Mouse (Mus musculus): ENCODE data around the gene Naxd.
A peak's percentile ranks its signal among the peaks of the same experiment; 100 is the strongest.
"Not testable (repeated sequence)": the region's sequence is repeated elsewhere in the genome, so short reads cannot be mapped to it uniquely, and the experiment has no call there.

Gene Naxd

GRCm38 (mm10) chr8:11517366-11518055 is 20.2 kb downstream of the Naxd start:
- peak; percentile 82 for DNase-seq

- DNase-seq, result peak; percentile 78 to 89
These were observed 20.7 kb downstream of the Naxd start for GRCm38 (mm10) chr8:11518056-11518396.

GRCm38 (mm10) chr8:11518676-11519075 is 21.4 kb downstream of the Naxd start:
- DNase-seq, result peak; percentile 69 to 77

- no peak for DNase-seq
These were observed 26.0 kb downstream of the Naxd start for GRCm38 (mm10) chr8:11523331-11523730.

DNA sequence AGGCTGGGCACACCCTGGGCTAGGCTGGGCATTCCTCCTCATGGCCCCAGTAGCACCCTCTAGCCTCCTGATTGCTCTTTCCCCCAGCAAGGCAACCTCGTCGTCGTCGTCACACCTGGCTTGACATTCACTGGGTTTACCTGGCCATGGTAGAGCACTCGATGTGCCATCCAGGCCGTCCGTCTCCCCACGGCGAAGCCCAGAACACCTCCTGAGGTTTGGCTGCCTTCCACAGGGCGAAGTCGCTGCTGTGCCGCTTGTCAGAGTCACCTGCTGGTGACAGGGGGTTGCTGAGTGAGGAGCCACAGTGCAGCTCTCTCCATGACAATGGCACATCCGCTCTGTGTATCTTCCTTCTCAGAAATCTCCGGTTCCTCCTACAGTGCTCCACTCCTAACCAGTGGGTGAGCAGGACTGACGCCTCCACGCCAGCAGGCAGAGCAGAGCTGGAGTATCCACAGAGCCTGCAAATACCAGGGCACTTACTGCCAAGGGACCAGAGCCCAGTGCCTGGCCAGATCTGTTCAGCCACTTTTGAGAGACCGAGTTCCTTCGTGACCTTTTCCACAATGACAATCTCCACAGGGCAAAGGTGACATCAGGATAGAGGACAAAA is 33.0 kb downstream of the Naxd start:
- DNase-seq, result no peak

- no peak for DNase-seq
These were observed 33.5 kb downstream of the Naxd start for GRCm38 (mm10) chr8:11530849-11531248.

GRCm38 (mm10) chr8:11534494-11534893 is 37.2 kb downstream of the Naxd start:
- no peak for DNase-seq

DNA sequence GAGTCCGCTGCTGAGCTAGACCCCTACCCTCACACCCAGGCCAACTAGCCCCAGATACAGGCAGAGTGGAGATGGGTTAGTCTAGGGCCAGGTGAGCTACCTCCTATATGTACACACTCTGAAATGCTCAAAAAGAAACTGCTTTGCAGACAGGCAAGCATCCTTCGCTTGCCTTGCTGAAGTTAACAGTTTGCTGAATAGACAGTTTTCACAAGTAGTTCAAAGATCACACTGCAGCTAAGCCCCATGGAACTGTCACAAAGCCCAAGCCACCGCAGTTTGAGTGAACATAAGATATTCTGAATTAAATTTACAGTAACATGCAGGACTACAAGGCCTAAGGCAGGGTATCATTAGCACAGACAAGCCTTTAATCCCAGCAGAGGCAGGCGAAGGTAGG is 41.7 kb downstream of the Naxd start:
- DNase-seq, result no peak

DNA sequence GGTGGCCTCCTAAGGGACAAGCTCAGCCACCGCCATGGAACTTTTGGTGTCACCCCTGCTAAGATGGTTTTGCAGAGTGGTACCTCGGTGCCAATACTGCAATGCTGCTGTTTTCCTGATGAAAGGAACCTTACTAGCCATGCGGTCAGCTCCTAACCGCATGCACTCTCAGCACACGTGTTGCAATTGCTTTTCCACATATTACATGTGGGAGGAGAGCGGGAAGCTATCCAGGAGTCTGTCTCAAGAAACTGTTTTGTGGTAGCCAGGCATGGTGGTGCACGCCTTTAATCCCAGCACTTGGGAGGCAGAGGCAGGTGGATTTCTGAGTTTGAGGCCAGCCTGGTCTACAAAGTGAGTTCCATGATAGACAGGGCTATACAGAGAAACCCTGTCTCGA is 42.9 kb downstream of the Naxd start:
- no peak for DNase-seq

- no peak for DNase-seq
These were observed 44.7 kb downstream of the Naxd start for GRCm38 (mm10) chr8:11542031-11542430.

GRCm38 (mm10) chr8:11542866-11543265 is 45.6 kb downstream of the Naxd start:
- no peak for DNase-seq

DNA sequence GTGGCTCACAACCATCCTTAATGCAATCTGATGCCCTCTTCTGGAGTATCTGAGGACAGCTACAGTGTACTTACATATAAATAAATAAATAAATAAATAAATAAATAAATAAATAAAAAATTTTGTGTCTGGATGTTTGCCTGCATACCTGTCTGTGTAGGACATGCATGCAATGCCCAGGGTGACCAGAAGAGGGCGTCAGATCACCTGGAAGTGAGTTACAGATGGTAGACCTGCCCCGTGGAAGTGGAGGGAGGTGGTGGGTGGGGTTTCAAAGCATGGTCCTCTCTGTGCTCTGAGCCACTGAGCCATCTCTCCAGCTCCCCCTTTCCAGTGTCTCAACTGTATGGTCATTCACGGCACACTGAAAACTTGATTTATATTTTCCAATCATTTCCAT is 47.1 kb downstream of the Naxd start:
- peak; percentile 58 to 73 for DNase-seq

GRCm38 (mm10) chr8:11547063-11547462 is 49.8 kb downstream of the Naxd start:
- DNase-seq, result no peak

- DNase-seq, result peak; percentile 47 to 58
These were observed 52.4 kb downstream of the Naxd start for GRCm38 (mm10) chr8:11549706-11550105.

- peak; percentile 96 for DNase-seq
These were observed 53.1 kb downstream of the Naxd start, which contains the start of gene Cars2 for GRCm38 (mm10) chr8:11550281-11550948. Cars2 (minus strand) TSS chr8:11550783.

DNA sequence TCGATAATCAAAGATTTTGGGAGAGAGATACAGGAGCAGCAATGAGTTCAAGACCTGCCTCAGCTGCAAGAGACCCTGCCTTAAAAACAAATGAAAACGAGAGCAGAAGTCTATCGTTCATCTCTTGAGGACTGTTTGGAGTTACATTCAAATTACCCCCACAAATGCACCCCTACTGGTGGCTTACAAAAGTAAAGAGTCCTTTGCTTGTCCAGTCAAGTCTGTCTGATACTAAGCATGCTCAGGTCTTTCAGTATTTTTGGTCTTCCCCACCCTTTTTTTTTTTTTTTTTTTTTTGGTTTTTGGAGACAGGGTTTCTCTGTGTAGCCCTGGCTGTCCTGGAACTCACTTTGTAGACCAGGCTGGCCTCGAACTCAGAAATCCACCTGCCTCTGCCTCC is 54.2 kb downstream of the Naxd start:
- DNase-seq, result not testable (repeated sequence)

DNA sequence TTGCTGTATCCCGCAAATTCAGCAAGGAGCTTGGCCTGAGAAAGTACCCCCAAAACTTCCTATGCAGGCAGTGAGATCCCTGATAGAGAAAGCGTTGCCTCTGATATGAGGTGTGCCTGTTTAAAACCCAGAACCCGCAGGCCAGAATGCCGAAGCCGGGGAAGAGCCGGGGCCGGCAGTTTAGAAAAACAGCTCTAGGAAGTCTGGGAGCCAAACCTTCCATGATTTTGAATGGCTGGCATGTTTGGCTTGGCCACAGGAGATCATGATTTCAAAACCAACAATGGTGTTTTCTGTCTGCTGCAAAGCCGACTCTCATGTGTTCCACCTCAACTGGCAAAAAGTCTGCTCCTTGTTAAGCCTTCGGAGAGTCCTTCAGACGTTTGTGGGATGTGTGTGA is 55.1 kb downstream of the Naxd start:
- no peak for DNase-seq

DNA sequence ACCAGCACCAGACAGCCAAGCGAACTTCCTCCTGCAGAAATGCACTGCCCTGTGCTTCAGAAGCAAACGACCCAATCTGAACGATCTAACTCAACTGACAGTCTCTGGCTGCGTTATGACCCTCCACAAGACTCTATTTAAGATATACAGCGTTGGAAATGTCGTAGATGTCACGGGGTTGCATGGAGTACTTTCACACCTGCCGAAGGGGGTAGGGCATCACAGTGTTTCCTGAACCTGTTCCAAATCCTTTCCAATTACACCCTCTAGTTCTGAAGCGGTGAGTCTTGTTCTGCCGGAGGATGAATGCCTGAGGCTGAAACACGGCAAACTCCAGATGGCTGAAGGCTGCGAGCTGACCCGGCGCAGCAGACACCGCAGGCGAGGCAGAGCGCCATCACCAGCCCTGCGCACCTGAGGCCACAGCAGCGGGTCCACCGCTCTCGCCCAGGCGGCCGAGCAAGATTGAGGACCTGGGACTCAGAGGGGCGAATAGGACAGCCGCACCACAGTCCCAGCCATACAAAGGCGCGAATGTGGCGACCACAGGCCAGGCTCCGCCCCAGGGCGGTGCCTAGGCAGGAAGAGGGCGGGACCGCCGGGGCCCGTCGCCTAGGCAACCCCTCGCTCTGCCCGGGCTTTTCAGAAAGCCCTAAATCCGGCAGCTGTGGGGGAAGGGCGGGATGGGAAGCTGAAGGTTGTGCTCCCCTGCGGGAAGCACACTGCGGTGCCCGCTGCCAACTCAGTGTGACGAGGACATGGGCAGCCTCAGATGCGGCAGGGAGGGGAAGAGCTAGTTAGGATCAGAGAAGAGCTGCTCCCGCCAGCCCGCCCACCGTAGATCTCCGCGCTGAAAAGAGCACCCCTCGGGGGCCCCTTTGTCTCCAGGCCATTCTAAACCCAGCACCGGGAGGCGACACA is 57.8 kb downstream of the Naxd start, which contains the start of gene Ing1:
Gene Ing1, plus strand, starts transcription at position 773 of the 921 bp plus-strand sequence.
- DNase-seq, result peak; percentile 93 to 95

DNA sequence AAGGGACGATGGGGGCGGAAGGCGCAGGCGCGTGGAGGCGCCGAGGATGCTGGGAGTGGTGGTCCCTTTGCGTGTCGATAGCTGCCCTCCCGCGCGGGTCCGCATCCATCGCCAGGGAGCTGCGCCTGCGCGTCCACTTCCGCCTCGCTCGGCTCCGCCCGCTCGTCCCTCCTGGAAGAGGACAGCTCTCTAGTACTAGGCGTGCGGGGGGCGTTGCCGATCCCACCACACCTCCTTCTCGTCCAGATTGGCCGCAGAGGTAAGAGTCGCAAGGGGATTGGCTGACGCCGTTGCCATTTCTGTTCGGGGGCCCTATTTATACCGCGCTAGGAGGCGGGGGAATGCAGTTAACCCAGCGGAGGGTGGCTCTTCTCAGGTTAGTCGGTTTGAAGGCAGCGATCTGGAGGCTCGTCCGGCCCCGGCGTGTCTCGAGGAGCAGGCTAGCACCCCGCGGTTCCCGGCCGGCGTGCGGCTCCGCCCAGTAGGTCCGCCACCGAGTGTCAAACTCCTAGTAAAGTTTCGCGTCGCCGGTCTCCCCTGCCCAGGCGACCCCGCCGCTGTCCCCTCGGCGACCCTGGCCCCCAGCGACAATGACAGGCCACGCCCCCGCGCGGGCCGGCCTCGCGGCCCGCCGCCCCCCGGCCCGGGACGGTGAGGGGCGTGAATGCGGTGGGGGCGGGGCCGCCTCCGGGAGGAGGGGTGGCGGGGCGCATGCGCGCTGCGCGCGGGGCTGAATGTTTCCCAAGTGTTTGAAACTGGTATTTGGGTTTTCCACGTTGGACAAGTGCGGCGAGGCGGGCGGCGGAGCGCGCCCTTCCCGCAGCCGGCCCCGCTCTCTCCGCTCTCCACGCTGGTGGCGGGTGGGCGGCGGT is 58.6 kb downstream of the Naxd start:
- DNase-seq, result peak; percentile 100

GRCm38 (mm10) chr8:11556691-11557423 is 59.6 kb downstream of the Naxd start:
- DNase-seq, result peak; percentile 31 to 33

DNA sequence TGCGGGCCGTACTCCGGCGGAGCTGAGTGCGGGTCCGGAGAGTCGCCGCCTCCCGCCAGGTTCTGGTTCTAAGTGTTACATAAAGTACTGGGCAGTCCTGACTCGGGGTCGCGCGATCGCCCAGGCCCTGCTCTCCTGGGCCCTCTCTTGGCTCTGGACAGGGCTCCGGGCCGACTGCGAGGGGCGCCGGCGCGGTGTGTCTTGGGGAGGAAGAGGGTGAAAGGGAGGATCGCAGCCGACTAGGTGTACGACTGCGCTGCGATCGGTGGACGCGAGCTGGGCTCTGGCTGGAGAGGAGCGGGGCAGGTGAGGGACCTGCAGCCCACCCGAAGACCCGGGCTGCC is 60.1 kb downstream of the Naxd start:
- DNase-seq, result peak in 1 of 2 experiments; percentile 50

Data from lung, adult 18-20 months (tissue).